Mouse (Mus musculus): ENCODE data around the gene Olfr887.

Gene Olfr887

DNA sequence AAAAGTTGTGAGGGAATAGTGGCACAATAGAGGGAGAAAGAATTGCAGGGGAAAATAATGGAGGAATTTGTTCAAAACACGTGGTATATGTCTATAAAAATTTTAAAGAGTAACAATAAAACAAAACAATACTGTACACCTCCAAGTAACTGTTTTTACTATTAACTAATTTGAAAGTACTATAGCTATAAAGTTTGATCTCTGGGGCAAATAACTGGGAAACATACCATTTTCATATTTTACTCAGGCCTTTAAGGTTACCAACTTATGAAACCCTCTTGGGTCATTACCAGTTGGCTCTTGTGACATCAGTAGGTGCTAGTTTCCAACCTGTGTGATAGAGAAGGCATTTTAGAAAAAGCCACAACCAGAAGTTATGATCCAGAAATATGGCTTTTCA, at the start of gene Olfr887:
Gene Olfr887 (plus strand): TSS at position 301 of the 400 bp plus-strand sequence.
- no peak for DNase-seq (ENCODE audit: extremely low spot score, low read depth, low spot score)

DNA sequence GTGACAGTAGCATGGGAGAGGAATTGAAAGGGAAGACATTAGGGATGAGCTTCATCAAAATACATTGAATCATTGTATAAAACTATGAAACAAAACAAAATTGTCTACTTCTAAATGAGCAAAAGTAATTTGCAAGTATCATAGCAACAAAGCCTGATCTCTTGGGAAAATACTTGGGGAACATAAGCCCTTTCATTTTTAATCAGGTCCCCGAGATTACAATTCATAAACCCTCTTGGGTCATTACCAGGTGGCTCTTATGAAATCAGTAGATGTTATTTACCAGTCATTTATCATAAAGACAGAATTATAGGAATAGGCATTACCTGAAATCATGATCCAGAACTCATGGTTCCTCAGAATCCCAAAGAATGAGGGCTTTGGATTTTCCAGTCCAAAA, 37.6 kb upstream of the Olfr887 start, which contains the start of gene Olfr884:
Gene Olfr884 (plus strand): TSS at position 301 of the 400 bp plus-strand sequence.
- no peak for DNase-seq (ENCODE audit: extremely low spot score, low read depth, low spot score)

DNA sequence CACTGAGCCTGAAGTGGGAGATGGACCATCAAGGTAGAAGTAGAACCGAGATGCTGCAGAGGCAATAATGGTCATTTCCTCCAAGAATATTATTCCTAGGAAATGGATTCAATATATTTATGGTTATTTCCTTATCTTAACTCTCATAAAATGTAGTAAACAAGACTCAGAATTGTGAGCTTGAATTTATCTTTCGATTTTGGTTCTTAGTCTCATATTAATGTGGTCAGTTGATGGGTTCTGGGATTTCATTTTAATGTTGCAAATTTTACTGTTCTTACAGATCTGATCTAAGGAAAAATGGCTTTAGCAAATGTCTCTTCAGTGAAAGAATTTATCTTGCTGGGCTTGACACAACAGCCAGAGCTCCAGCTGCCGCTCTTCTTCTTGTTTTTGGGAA, 22.9 kb upstream of the Olfr887 start, which contains the start of gene Olfr885:
Gene Olfr885 (plus strand): TSS at position 301 of the 400 bp plus-strand sequence.
- DNase-seq (ENCODE audit: extremely low spot score, low read depth, low spot score), result no peak

DNA sequence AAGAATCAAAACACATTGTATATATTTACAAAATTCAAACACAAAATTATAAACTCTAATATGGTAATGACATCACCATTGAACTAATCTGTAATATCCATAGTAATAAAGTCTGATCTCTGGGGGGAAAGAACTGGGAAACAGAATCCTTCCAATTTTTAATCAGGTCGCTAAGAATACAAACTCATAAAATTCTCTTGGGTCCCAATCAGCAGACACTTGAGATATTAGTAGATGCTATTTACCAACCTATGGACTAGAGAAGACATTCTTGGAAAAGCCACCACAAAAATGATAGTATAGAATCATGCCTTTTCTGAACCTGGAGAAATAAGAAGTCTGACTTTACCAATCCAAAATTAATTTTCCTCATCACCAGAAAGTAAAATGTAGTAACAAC, 24.0 kb downstream of the Olfr887 start, which contains the start of gene Olfr888:
Gene Olfr888 (plus strand): TSS at position 301 of the 400 bp plus-strand sequence.
- DNase-seq (ENCODE audit: extremely low spot score, low read depth, low spot score), result no peak

DNA sequence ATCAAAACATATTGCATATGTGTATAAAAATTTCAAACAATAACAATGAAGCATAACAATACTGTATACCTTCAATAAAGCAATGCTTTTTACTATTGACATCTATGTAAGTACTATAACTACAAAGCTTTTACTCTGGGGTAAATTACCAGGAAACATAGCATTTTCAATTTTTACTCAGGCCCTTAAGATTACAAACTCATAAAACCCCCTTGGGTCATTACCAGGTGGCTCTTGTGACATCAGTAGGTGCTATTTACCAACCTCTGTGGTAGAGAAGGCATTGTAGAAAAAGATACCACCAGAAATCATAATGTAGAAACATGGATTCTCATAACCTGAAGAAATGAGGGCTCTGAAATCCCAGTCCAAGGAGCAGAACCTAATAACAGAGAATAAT, 31.0 kb downstream of the Olfr887 start, which contains the start of gene Olfr889:
Gene Olfr889 (plus strand): TSS at position 301 of the 400 bp plus-strand sequence.
- no peak for DNase-seq (ENCODE audit: extremely low spot score, low read depth, low spot score)

All from hindlimb bud, embryonic 11.5 days (tissue).